Mouse (Mus musculus) kidney, postnatal 10 days (tissue): ENCODE measurements around the gene Fgfbp1.

Experiments used
- DNase-seq: peaks from one replicate; pipeline ENCODE4 v3.0.0; 2021; ENCODE audit warnings: mixed read lengths

Fgfbp1 gene

DNA sequence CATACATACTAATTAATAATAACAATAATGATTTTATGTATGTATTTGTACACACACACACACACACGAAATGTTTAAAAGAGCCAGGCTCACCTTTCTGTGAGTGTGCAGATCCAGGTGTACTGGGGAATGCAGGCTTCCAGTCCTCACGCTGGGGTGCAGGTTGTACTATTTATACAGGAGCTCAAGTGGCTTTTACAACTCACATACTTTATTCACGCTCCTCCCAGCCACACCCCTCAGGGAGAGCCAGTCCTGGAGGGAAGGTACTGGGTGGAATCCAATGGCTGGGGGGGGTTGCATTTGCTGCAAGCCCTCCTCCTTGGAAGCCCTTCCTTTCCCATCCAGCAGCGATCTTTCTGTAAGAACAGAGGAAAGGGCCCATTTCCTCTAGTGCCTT is at the start of gene Fgfbp1:
Fgfbp1 (minus strand) TSS at position 160 of the 400 bp plus-strand sequence.
- DNase-seq, result no peak

DNA sequence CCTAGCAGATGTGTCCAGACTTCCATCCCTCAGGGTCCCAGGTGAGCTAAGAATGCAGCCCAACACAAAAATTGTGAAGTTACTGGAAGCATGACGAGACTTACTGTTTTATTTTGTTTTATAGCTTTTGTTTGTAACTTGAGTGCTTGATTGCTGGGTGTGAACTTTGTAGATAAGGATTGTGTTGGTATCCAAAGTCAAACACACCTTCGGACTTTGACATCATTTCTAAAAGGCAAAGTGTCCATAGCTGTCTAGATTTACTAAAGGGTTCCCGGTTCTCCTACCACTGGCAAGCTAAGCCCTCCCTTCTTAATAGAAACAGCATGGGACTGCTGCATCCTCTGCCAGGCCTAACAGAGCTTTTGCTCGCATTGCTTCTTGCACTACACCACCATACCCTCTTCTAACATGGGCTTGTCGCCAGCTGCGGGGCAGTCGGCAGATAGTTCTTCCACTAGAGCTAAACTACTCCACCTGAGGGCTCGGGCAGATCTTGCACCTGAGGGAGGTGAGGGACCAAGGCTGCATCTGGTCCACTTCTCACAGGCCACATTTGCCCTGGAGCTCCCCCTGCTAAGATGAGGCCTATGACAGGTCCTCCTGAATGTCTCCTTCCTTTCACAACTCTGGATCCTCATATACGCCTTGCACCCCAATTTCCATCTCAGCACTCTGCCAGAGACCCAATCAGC is 16.9 kb upstream of the Fgfbp1 start:
- DNase-seq, result no peak

DNA sequence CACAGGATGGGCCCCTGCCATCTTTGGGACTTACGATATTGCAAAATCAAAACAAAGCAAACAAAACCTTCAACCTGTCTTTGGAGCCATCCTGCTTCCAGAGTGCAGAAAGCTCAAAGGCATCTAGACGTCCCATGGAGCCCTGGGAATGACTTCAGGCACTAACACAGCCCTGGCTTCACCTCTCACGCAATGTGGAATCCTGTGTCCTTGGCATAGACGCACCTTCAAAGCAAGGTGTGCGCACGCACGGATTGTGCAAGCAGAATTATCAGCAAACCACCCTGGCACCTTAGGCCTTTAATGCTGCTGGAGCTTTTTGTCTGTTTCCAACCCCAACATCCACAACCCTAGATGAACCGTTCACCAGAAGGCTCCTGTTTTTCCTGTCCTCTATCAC is 16.0 kb upstream of the Fgfbp1 start:
- DNase-seq, result no peak

DNA sequence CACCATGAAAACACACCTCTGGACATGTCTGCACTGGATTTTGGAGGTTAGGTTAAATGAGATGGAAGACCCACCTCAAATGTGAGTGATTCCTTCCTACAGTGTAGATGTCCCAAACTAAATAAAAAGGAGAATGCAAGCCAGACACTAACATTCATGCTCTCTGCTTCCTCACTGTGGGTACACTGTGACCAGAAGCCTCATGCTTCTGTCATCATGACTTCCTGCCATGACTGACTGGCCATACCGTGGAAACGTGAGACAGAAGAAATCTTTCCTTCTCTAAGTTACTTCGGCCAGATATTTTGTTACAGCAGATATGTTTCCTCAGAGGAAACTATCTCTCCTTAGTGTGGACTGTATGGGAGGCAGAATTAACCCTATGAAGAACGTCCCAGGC is 14.6 kb upstream of the Fgfbp1 start:
- DNase-seq, result no peak

DNA sequence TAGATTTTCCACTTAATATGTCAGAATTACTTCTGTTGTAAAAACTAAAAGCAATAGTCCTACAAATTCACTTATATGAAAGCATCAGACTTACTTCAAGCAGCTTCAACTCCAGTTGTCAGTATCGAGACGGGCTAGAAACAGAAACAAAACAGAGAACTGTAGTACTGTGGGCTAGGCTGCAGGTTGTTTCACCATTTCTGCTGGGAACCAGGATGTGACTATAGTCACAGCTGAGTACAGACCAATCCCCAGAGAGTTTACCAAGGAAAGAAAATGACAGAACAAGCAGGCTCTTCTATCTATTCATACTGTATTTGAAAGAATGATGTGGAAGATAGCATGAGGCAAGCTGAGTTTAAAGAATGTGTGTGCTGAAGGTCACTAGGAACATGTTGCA is 13.4 kb upstream of the Fgfbp1 start:
- DNase-seq, result no peak

DNA sequence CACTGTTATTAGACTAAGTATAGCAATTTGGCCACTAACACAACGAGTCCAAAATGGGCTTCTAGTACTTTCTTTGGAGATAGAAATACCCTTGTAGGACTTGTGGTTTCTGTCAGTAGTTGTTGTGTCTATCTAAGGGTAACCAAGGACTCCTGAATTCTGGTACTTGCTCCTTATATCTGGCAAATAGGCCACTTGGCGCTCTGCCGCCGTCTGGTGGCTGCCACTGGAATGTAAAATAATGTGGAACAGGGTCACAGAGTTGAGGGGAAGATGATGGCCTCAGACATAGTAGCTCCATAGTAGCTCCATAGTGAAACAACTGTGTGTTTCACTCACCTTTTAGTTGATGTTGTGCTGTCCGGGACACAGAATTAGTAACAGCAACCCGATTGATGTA is 8.7 kb upstream of the Fgfbp1 start:
- peak; percentile 78 for DNase-seq

DNA sequence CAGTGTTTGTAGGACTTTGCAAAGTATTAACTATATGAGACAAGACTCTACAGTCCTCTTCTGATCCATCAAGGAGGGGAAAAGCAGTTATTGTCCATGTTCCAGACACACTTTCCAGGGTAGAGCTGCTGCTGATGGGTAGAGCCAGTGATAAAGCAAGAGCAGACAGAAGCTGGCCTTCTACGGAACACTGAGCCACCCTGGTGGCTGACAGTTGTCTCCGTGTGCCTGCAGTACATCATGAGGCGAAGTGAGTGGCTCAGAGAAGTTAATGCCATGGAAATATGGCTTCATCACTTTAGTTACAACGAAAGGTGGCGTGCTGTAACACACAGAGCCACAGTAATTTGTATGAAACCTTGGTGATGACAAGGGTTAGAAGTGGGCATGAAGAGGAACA is 7.4 kb upstream of the Fgfbp1 start:
- peak; percentile 21 for DNase-seq

DNA sequence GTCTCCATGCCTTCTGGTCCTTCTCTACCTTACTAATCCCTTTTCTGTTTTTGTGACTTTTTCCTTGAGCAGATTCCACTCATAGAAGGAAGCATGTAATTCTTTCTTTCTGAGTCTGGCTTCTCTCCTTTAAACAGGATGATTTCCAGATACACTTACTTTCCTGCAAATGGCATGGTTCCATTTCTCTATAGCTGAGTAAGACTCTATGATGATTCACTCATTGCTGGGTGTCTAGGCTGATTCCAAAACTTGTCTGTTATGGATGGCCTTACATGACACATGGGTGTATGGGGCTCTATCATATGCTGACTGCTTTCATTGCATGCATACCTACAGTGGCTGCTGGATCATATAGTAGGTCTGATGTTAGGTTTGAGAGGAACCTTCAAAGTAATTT is 4.6 kb upstream of the Fgfbp1 start:
- no peak for DNase-seq

DNA sequence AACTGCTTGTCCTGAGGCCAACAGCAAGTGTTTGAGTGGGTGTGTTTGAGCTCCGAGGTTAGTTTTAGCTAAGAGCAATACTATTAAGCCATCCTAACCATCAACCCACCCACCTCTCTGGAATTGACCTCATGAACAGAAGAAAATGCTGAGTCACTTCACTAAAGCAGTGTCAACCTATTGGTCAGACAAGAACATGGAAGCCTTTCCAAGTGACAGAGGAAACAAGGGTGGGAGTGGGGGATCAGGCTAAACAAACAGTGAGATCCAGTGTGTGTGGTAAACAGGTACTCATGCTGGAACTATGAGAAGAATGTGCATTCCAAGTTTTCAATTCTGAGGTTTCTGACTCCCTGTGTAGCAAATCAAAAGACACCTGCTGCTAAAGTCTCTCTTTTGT is 1.3 kb upstream of the Fgfbp1 start:
- DNase-seq, result no peak

DNA sequence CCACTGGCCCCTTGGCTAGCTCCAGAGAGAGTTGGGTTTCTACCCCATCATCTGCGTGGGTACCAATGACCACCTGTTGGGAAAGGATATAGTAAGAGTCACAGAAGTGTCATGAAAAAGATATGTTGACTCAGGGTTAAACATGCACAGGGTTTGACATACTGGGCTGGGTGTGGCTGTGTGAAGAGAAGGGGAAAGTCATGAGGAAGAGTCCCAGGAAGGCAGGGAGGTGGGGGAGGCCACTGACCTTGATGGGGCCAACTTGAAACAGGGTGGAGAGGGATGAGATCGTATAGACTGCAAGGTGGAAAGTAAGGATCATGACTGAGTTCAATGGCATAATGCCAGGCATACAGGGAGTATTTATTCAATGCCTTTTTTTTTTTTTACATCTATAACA is 1.2 kb downstream of the Fgfbp1 start:
- no peak for DNase-seq

DNA sequence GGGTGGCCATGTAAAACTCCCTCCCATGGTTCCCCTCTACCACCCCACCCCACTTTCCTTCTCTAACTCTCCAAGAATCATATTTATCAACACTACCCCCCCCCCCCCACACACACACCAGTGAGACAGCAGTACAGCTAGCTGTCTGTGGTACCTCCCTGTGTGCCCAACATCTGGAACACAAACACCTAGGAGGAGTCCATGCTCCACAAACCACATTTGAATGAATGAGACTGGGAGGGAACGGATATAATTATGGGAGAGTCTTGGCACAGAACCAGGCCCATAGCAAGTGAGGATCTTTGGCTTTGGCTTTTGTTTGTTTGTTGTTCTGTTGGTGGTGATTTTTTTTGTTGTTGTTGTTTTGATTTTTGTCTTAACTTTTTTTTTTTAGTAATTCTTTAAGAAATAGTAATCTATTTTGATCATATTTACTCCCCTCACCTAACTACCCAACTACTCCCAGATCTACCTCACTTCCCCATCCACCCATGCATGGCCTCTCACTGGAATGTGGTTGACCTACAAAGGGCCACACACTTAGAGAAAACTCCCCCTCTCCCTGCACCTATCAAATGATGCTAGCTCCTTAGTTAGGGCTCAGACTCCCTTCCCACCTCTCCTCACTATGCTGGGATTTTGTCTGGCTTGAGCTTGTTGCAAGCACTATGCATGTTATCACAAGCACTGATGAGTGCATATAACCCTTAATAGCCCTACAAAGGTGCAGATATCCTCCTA is 4.6 kb downstream of the Fgfbp1 start:
- no peak for DNase-seq

DNA sequence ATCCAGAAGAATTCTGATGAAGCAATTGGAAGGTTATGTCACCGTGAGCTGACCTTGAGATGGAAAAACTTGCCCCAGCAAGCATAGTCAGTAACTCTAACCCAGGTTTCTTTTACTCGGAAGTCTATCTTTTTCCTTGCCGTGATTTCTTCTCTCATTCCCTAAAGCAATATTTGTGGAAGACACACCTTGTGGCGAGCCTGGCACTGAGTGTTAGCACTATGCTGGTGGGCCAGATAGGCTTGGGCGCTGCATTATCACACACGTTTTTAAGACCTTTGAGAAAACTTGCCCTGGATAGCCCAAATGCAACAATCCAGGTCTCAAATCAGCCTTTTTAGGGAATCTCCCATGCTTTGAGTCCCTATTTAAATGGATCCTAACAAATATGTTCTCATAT is 7.4 kb downstream of the Fgfbp1 start:
- DNase-seq, result no peak

DNA sequence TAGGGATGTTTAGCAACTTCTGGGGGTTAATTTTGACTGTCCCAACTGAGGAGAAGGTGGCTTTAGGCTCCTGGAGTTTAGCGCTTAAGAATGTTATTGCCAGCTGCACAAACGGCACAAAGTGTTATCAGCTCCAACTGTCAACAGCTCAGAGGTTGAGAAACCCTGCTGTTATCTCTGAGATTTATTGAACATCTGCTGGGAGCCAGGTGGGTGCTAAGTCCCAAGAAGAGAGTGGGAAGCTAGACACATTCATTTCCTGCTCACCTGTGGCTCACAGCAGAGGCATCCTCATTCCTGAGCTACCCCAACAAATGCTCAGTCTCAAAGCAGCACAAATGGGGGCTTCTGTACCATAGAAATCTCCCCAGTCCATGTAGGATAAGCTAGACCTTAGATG is 10.4 kb downstream of the Fgfbp1 start:
- DNase-seq, result no peak

DNA sequence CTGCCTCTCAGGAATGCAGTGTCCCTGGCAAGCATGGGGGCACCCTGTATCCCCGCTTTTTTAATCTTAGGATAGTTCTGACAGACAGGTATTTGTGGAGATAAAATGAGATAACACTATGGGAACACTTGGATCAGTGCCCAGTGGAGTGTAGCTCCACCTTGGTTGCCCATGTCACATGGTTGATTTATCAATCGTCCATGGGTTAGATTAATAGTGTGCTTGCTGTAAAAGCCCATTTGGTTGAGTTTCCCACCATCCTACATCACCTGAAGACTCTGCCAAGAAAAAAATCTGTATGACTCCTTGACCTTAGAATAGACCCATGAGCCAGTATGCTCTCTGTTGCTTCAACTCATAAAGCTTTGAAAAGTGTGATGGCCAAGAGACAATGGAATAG is 11.0 kb downstream of the Fgfbp1 start:
- no peak for DNase-seq

DNA sequence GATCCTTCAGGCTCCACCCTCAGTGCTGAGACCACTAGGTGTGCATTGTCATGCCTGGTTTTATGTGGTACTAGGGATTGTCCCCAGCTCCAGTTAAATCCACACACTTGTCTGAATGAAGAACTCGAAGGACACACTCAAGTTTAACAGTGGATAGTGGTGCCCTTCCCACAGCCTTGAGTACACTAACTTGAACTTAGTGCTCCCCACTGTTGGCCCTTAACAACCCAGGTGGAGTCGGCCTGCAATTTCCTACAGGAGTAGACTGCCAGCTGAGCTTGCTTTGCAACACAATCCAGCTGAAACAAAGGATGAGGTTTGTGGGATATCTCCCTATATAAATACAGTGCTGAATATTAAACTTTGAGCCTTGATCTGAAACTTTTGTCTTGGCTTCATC is 12.9 kb downstream of the Fgfbp1 start:
- DNase-seq, result no peak

DNA sequence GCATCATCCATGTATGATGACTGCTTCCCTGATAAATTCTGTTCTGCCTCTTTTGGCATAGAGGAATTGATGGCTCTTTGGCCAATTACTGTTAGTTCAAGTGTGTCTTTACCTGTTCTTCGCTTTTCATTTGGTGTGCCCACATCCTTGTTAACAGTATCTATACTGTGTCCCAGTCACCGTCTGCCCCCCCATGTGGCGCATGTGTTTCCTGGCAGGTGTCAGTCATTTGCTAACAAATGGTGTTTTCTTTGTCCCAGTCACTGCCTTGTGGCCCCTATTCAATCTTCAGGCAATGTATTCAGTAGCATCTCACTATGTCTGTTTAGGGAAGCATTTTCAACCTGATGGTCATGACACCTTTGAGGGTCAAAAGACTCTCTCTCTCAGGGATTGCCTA is 20.5 kb downstream of the Fgfbp1 start:
- DNase-seq, result no peak

DNA sequence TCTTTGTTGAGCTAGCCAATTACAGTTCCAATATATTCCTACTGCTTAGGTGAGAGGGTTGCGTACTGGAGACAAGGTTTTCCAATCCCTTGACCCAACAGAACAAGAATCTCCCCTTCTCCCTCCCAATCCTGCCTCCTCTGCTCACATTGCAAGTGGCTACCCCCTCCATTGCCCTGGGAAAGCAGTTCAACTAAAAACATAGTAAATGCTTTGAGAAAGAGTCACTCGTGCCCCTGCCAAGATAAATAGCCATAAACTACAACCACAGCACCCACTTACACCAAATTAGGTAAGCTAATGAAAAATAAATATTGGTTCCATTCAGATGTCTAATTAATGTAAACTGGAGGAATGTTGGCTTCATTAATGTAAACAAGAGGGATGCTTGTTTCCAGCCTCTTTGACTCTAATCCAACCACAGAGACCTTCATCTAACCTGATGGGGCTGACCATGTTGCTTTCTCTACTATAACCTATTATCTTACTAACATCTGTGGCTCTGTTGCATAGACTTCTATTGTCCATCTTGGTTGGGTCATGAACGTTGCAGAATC is 21.6 kb downstream of the Fgfbp1 start:
- DNase-seq, result no peak

DNA sequence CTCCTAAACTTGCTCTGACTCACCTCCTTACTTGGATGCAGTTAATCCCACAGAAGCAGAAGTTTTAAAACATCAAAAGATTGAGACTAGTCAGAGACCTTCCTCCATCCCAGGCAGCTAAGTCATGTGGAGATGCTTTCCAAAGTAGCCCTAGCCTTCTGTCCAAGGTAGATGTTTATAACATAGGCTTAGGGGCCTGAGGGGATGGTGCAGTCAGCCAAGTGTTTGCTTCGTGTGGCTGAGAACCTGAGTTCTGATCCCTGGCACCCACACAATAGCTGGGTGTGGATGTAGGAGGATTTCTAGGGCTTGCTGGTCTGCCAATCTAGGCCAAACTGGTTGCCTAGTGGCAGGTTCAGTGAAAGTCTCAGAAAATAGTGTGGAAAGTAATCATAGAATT is 28.3 kb downstream of the Fgfbp1 start:
- no peak for DNase-seq

DNA sequence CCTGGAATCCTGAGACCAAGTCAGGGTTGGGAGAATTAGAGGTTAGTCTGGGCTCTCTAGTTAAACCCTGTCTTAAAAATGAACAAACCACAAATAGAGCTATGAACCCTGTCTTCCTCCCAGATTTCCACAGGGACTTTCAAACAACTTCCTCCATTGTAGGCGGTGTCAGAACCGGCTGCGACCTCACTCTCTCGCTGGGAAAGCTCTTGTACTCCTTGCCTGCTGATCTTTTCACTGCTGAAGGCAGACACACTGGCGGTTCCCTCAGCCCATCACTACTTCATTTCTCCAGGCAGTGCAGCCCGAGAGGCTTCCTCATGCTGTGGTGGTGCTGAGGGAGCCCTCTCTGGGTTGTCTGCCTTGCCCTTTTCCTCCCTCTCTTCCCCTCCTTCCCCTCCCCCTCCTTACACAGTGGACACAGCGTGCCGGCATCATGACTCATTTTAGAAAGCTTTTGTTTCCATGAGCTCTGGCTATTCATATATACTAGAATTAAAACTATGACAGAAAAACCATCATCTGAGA is 32.8 kb downstream of the Fgfbp1 start:
- peak; percentile 42 for DNase-seq

DNA sequence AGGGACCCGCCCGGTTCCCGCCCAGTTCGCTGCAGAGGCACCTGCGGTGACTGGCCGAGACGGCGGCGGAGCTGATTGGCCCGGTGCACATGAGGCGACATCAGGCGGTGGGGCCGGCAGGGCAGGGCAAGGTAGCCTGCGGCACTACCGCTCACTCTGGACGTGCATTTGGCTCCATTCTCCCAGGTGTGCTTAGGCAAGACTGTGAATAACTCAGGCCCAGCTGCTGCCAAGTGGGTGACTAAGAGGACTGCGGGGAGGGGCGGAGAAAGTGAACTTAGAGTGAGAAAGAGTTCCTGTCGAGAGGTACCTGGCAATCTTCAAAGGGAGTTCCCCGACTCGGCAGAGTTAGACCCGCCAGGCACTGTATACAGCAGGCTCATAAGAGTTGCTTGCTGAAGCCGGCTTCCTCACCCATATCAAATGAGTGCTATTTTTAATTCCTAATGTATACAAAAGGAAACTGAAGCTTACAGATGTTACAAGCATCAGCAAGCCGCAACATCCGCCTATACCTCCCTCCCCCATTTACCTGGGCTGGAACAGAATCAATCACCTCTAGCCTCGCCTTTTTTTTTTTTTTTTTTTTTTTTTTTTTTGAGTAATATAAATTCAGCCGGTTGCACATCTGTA is 33.4 kb downstream of the Fgfbp1 start:
- DNase-seq, result peak; percentile 84

DNA sequence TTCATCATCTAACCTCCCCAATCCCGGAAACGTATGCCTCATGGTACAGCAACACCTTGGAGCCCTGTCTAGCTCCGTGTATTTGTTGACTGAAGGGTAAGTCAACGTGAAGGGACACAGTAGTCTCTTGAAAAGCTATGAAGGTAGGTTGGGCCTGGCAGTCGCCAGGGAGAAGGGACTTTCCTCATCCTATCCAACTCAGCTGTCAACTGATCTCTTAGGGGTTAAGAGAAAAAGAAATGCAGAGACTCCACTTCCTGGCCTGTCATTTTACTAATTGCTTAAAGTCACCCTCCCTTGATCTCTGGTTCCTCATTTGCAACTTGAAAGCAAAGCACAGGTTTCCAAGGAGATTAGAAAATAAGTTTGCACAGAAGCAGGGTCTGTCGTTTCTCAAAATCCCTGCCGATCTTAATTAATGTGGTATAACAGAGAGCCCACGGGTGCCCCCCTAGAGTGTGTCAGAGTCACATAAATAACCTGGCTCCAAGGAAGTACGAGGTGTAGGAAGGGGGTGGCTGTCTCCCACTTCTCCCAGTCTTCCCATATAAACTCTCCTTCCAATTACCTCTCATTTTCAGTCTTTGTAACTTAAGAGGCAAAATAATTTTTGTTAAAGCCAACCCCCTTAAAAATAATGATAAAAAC is 34.1 kb downstream of the Fgfbp1 start:
- no peak for DNase-seq

DNA sequence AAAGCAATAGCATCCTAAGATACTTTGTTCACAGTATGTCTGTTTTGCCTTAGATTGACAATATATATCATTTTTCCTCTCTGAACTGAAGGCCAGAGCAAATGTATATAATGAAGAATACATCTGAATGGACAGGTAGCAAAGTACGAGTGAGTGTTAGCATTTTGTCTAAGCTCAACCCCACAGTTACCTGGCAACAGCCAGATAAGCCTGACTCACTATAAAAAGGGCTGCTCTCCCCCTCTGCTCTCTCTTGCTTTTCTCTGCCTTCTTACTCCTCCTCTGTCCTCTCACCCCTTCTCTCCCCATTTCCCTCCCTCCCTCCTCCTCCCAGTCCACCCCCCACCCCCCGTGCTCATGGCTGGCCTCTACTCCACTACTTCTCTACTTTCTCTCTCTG is 48.3 kb downstream of the Fgfbp1 start:
- no peak for DNase-seq
